Mouse (Mus musculus) embryo, embryonic 11 days (tissue): ENCODE measurements at regions not wholly inside any gene's neighbourhood (a gene's known extent, or its start where the extent isn't known, plus 50 kb on each side); places are given as distances from the start of the nearest gene placed in this dataset.
A peak's percentile ranks its signal among the peaks of the same experiment; 100 is the strongest.

ENCODE experiments used
- DNase-seq: peaks from one replicate; pipeline ENCODE4 v3.0.0-alpha.2; 2015

GRCm38 (mm10) chr17:15311822-15312221 is 64.8 kb downstream of the Dll1 start:
- DNase-seq, result no peak

- DNase-seq, result peak; percentile 37
Measured at GRCm38 (mm10) chr17:15310465-15310864, 66.2 kb downstream of the Dll1 start.

- no peak for DNase-seq
Measured at GRCm38 (mm10) chr17:15302110-15302509, 74.6 kb downstream of the Dll1 start.

- DNase-seq, result no peak
Measured at GRCm38 (mm10) chr17:15299743-15300371, 76.8 kb downstream of the Dll1 start.

GRCm38 (mm10) chr17:15294165-15294585 is 82.5 kb downstream of the Dll1 start:
- peak; percentile 16 for DNase-seq

GRCm38 (mm10) chr17:15292490-15293070 is 84.1 kb downstream of the Dll1 start:
- no peak for DNase-seq

- no peak for DNase-seq
Measured at GRCm38 (mm10) chr17:15291626-15292025, 85.0 kb downstream of the Dll1 start.

- DNase-seq, result no peak
Measured at GRCm38 (mm10) chr17:15290326-15290725, 86.3 kb downstream of the Dll1 start.

GRCm38 (mm10) chr17:15289062-15289461 is 87.6 kb downstream of the Dll1 start:
- DNase-seq, result no peak

- no peak for DNase-seq
Measured at GRCm38 (mm10) chr17:15288640-15289039, 88.0 kb downstream of the Dll1 start.

- DNase-seq, result no peak
Measured at GRCm38 (mm10) chr17:15286596-15286995, 90.1 kb downstream of the Dll1 start.

GRCm38 (mm10) chr17:15285399-15286043 is 91.2 kb downstream of the Dll1 start:
- peak; percentile 36 for DNase-seq

GRCm38 (mm10) chr17:15269905-15270304 is 106.8 kb downstream of the Dll1 start:
- DNase-seq, result no peak

GRCm38 (mm10) chr17:15269056-15269612 is 107.5 kb downstream of the Dll1 start:
- no peak for DNase-seq

GRCm38 (mm10) chr17:15267721-15268120 is 109.0 kb downstream of the Dll1 start:
- no peak for DNase-seq

GRCm38 (mm10) chr17:15259427-15260101 is 117.1 kb downstream of the Dll1 start:
- no peak for DNase-seq

- DNase-seq, result no peak
Measured at GRCm38 (mm10) chr17:15255874-15256273, 120.8 kb downstream of the Dll1 start.

GRCm38 (mm10) chr17:15253785-15254184 is 122.9 kb downstream of the Dll1 start:
- DNase-seq, result no peak

- DNase-seq, result no peak
Measured at GRCm38 (mm10) chr17:15253271-15253670, 123.4 kb downstream of the Dll1 start.

- DNase-seq, result no peak
Measured at GRCm38 (mm10) chr17:15252187-15252586, 124.5 kb downstream of the Dll1 start.

GRCm38 (mm10) chr17:15251641-15252040 is 125.0 kb downstream of the Dll1 start:
- DNase-seq, result no peak

- no peak for DNase-seq
Measured at GRCm38 (mm10) chr17:15248417-15248791, 128.3 kb downstream of the Dll1 start.
